Mouse (Mus musculus) hindbrain, postnatal 0 days (tissue): ENCODE results near the gene Dffa. TPM values are rescaled to one million over a fixed set of nuclear protein-coding genes. Genes with fewer than 3 reads are reported as not detected.

ENCODE experiments used
- ATAC-seq: fragments of 200-750 bp; cut with Nextera tagmentation; 2 replicates; pipeline ENCODE4 v1.8.0; 2017; ENCODE audit warnings: mild to moderate bottlenecking, moderate TSS enrichment, moderate library complexity
- DNase-seq: peaks from one replicate; pipeline ENCODE4 v3.0.0-alpha.2; 2015; ENCODE audit warnings: low spot score
- H3K27ac ChIP-seq: fragments of 300-500 bp; sonication (generic); 2 replicates; pipeline ENCODE4 v1.5.1; 2014; ENCODE audit warnings: mild to moderate bottlenecking
- H3K27me3 ChIP-seq: fragments of 300-500 bp; sonication (generic); 2 replicates; pipeline ENCODE4 v1.6.1; 2014; ENCODE audit warnings: low read length, mixed read lengths; ENCODE audit not compliant: insufficient read depth
- H3K36me3 ChIP-seq: fragments of 300-500 bp; sonication (generic); 2 replicates; pipeline ENCODE4 v1.6.1; 2014; ENCODE audit warnings: low read length, mixed read lengths; ENCODE audit not compliant: insufficient read depth
- H3K4me1 ChIP-seq: fragments of 300-500 bp; sonication (generic); 2 replicates; pipeline ENCODE4 v1.6.1; 2014; ENCODE audit warnings: antibody characterized with exemption, low read length, mixed read lengths; ENCODE audit not compliant: insufficient read depth
- H3K4me2 ChIP-seq: fragments of 300-500 bp; sonication (generic); 2 replicates; pipeline ENCODE4 v1.6.1; 2014; ENCODE audit warnings: low read depth, mild to moderate bottlenecking, low read length, moderate library complexity, mixed read lengths
- H3K4me3 ChIP-seq: fragments of 300-500 bp; sonication (generic); 2 replicates; pipeline ENCODE4 v1.5.1; 2014; ENCODE audit warnings: low read length
- H3K9ac ChIP-seq: fragments of 300-500 bp; sonication (generic); replicated peaks from 2 replicates; pipeline ENCODE4 v1.6.1; 2014; ENCODE audit warnings: mild to moderate bottlenecking, low read length, moderate library complexity, mixed read lengths
- H3K9me3 ChIP-seq: fragments of 300-500 bp; sonication (generic); 2 replicates; pipeline ENCODE4 v1.6.1; 2016; ENCODE audit warnings: low read length, mixed read lengths
- CTCF ChIP-seq: IDR thresholded peaks from 2 replicates; pipeline ENCODE4 v1.5.1; 2016; ENCODE audit warnings: antibody characterized with exemption, control low read depth, low read depth
- WGBS: fragments of 180-500 bp; shearing (Covaris S2); extraction: QIAGEN DNeasy Blood & Tissue Kit; methylation state at CpG from one replicate; pipeline ENCODE4 v1.1.7; 2014; 5-methylcytosine and 5-hydroxymethylcytosine counted together
- polyA plus RNA-seq: library from polyadenylated mRNA; unstranded; fragments of >200 nt; fragmentation: Nextera tagmentation; extraction: Ambion mirVana; gene quantifications from 2 replicates; pipeline ENCODE4 v1.2.1, GENCODE M21; 2015
- total RNA-seq: library from RNA; depleted of rRNA; stranded (reverse); fragments of >200 nt; gene quantifications from 2 replicates; pipeline ENCODE4 v1.2.3, GENCODE M21; 2014

Gene Dffa
- total and polyA plus RNA-seq, 2 experiments from 2014 or later, result 16.6 to 22.9 TPM

- no peak for DNase-seq
- H3K27me3 ChIP-seq, result no peaks in the 10 kb centered on the region
- H3K27ac ChIP-seq, result no peak overlapping the region
- no peak for TF ChIP-seq CTCF
- WGBS, result 41% methylated on average over 11 of the region's 11 CpGs
- no peaks in the 10 kb centered on the region for H3K36me3 ChIP-seq
- no peak overlapping the region for H3K4me3 ChIP-seq
- H3K4me1 ChIP-seq, result no peaks in the 10 kb centered on the region
- no peaks in the 10 kb centered on the region for H3K9me3 ChIP-seq
- H3K9ac ChIP-seq, result no peak overlapping the region
- no peak overlapping the region for H3K4me2 ChIP-seq
- ATAC-seq, result no peak
Observed at GRCm38 (mm10) chr4:149125341-149126114, 21.6 kb downstream of the Dffa start.

GRCm38 (mm10) chr4:149126115-149126509 is 22.2 kb downstream of the Dffa start:
- DNase-seq, result no peak
- Histone ChIP-seq H3K36me3 (no peaks in the 10 kb centered on the region), H3K27ac (no peak overlapping the region), H3K9ac (no peak overlapping the region), H3K27me3 (no peaks in the 10 kb centered on the region), H3K4me1 (no peaks in the 10 kb centered on the region), H3K9me3 (no peaks in the 10 kb centered on the region), H3K4me3 (no peak overlapping the region), H3K4me2 (no peak overlapping the region)
- no peak for TF ChIP-seq CTCF
- WGBS, result 82% methylated on average over 6 of the region's 6 CpGs
- no peak for ATAC-seq

GRCm38 (mm10) chr4:149126663-149127062 is 22.7 kb downstream of the Dffa start, which contains the start of gene Cort:
Gene Cort (minus strand): TSS chr4:149126763.
- Histone ChIP-seq H3K9ac (no peak within 1 kb of the TSS), H3K4me1 (no peaks in the 10 kb centered on the region), H3K27me3 (no peaks in the 10 kb centered on the region), H3K36me3 (no peaks in the 10 kb centered on the region), H3K4me3 (no peak within 1 kb of the TSS), H3K4me2 (no peak within 1 kb of the TSS), H3K9me3 (no peaks in the 10 kb centered on the region), H3K27ac (no peak within 1 kb of the TSS)
- WGBS, result 82% methylated on average over 11 of the region's 11 CpGs
- ATAC-seq, result no peak
- no peak for DNase-seq
- TF ChIP-seq CTCF, result no peak

- no peak for TF ChIP-seq CTCF
- 83% methylated on average over 18 of the region's 18 CpGs for WGBS
- Histone ChIP-seq H3K36me3 (no peaks in the 10 kb centered on the region), H3K9ac (no peak overlapping the region), H3K27me3 (no peaks in the 10 kb centered on the region), H3K4me2 (no peak overlapping the region), H3K4me1 (no peaks in the 10 kb centered on the region), H3K9me3 (no peaks in the 10 kb centered on the region), H3K27ac (no peak overlapping the region), H3K4me3 (no peak overlapping the region)
- ATAC-seq, result no peak
- no peak for DNase-seq
Observed at GRCm38 (mm10) chr4:149128467-149128866, 24.5 kb downstream of the Dffa start.

- H3K9ac ChIP-seq, result no peak overlapping the region
- no peaks in the 10 kb centered on the region for H3K9me3 ChIP-seq
- no peak overlapping the region for H3K27ac ChIP-seq
- H3K4me1 ChIP-seq, result no peaks in the 10 kb centered on the region
- no peak overlapping the region for H3K4me3 ChIP-seq
- ATAC-seq (no peak), DNase-seq (no peak)
- no peaks in the 10 kb centered on the region for H3K27me3 ChIP-seq
- no peak overlapping the region for H3K4me2 ChIP-seq
- WGBS, result 90% methylated on average over 23 of the region's 23 CpGs
- no peaks in the 10 kb centered on the region for H3K36me3 ChIP-seq
- TF ChIP-seq CTCF, result no peak
Observed at GRCm38 (mm10) chr4:149131021-149131752, 27.2 kb downstream of the Dffa start.

- no peak for ATAC-seq
- Histone ChIP-seq H3K9me3 (no peaks in the 10 kb centered on the region), H3K27ac (no peak overlapping the region), H3K4me3 (no peak overlapping the region), H3K4me1 (no peaks in the 10 kb centered on the region), H3K9ac (no peak overlapping the region), H3K4me2 (no peak overlapping the region), H3K36me3 (no peaks in the 10 kb centered on the region), H3K27me3 (no peaks in the 10 kb centered on the region)
- TF ChIP-seq CTCF, result no peak
- WGBS, result 89% methylated on average over 21 of the region's 21 CpGs
- DNase-seq, result no peak
Observed at GRCm38 (mm10) chr4:149131789-149132565, 28.0 kb downstream of the Dffa start.
